Mouse (Mus musculus) stomach, embryonic 15.5 days (tissue): ENCODE data around the gene Fbxo28. TPM values are rescaled to one million over a fixed set of nuclear protein-coding genes. Genes with fewer than 3 reads are reported as not detected.

Experiments used
- ATAC-seq: fragments of 200-750 bp; cut with Nextera tagmentation; 2 replicates; pipeline ENCODE4 v1.8.0; 2017; ENCODE audit warnings: low read depth, moderate number of reproducible peaks, moderate TSS enrichment; ENCODE audit not compliant: insufficient read depth, low FRiP score
- H3K27ac ChIP-seq: fragments of 300-500 bp; sonication (generic); 2 replicates; pipeline ENCODE4 v1.5.1; 2015; ENCODE audit warnings: mild to moderate bottlenecking, inconsistent platforms
- H3K27me3 ChIP-seq: fragments of 300-500 bp; sonication (generic); replicated peaks from 2 replicates; pipeline ENCODE4 v1.6.1; 2015; ENCODE audit warnings: inconsistent platforms
- H3K36me3 ChIP-seq: fragments of 300-500 bp; sonication (generic); 2 replicates; pipeline ENCODE4 v1.6.1; 2015; ENCODE audit warnings: inconsistent platforms
- H3K4me1 ChIP-seq: fragments of 300-500 bp; sonication (generic); 2 replicates; pipeline ENCODE4 v1.6.1; 2015; ENCODE audit warnings: inconsistent platforms
- H3K4me2 ChIP-seq: fragments of 300-500 bp; sonication (generic); 2 replicates; pipeline ENCODE4 v1.6.1; 2015; ENCODE audit warnings: mild to moderate bottlenecking, inconsistent platforms
- H3K4me3 ChIP-seq: fragments of 300-500 bp; sonication (generic); replicated peaks from 2 replicates; pipeline ENCODE4 v1.5.1; 2015; ENCODE audit warnings: inconsistent platforms
- H3K9ac ChIP-seq: fragments of 300-500 bp; sonication (generic); 2 replicates; pipeline ENCODE4 v1.6.1; 2015; ENCODE audit warnings: inconsistent platforms
- H3K9me3 ChIP-seq: fragments of 300-500 bp; sonication (generic); 2 replicates; pipeline ENCODE4 v1.6.1; 2016; ENCODE audit warnings: inconsistent platforms
- WGBS: fragments of 180-500 bp; shearing (Covaris S2); methylation state at CpG from one replicate; pipeline ENCODE4 v1.1.7; 2015; 5-methylcytosine and 5-hydroxymethylcytosine counted together
- polyA plus RNA-seq: library from polyadenylated mRNA; unstranded; fragments of >200 nt; fragmentation: Nextera tagmentation; extraction: Ambion mirVana; gene quantifications from 2 replicates; pipeline ENCODE4 v1.2.1, GENCODE M21; 2015

Gene Fbxo28
- polyA plus RNA-seq, result 15.3 and 15.9 TPM in 2 replicates

DNA sequence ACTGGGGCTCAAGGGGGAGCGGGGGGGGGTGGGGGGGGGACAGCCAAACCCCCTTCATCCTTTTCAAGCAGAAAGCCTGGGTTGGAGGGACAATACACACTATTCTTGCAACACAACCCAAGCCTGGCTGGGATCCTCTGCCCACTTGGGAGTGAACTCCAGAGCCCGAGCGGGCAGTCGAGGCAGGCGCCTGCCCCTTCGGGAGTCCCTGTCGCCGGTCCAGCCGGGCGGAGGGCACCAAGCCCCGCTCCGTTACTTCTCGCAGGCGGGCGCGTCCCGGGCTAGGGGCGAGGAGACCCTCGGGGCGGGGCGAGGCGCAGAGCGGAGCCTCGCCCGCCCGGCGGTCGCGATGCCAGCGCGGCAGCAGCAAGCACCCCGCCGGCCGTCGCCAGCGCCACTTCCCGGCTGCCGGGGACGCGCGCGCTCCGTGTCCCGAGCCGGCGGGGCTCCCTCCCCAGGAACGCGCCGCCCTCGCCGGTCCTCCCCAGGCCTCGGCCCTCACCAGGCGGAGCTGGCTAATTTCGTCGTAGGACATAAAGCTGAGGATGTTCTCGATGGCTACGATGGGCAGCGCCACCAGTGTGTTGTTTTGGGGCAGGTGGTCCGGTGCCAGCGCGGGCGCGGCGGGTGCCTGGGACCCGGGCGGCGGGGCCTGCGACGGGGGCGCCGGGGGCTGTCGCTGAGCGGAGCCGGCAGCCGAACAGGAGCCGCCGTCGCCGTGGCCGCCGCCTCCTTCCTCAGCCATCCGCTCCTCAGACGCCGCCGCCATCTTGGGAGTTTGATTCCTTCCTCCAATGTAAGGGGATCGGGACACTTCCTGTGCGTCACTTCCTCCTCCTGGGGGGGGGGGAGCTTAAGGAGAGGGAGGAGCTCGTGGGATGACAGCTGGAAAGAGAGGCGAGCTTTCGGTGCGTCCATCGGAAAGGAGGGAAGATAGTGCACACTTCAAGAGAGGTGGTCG lies at the start of gene Fbxo28:
TSS of gene Fbxo28 (minus strand) at position 809 of the 961 bp plus-strand sequence.
- Histone ChIP-seq H3K9me3 (no peaks in the 10 kb centered on the region), H3K36me3 (0 out of 2 replicates have a peak, but pooled peaks cover 3% of the 10 kb centered on the region), H3K27me3 (no peaks in the 10 kb centered on the region), H3K4me1 (peaks cover 15% of the 10 kb centered on the region; the same call in 1 of the 2 replicates), H3K4me2 (peak within 1 kb of the TSS; percentile 72), H3K9ac (peak within 1 kb of the TSS; percentile 92), H3K4me3 (peak within 1 kb of the TSS; percentile 98), H3K27ac (peak within 1 kb of the TSS; percentile 70)
- under 1% methylated on average over 93 of the region's 93 CpGs for WGBS
- ATAC-seq, result peak; percentile 96

DNA sequence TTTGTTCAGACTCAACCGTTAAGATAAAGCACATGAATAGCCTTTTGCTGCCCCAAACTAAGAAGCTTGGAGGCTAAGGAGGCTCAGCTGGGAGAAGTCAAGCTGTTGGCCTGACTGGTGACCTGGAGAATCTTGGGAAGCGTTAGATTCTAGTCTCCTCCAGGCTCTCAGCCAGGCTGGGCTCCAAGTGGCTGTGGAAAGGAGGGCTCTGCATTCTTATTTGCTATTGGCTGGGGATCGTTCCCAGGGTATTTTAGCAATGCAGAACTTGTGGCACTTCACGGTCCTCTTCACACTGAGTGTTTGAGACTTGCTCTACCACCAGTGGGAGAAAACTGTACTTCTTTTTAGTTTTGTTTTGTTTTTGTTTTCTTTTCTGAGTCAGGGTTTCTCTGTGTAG lies 47.3 kb upstream of the Fbxo28 start:
- 43% methylated on average over 4 of the region's 4 CpGs for WGBS
- no peak overlapping the region for H3K27ac ChIP-seq

DNA sequence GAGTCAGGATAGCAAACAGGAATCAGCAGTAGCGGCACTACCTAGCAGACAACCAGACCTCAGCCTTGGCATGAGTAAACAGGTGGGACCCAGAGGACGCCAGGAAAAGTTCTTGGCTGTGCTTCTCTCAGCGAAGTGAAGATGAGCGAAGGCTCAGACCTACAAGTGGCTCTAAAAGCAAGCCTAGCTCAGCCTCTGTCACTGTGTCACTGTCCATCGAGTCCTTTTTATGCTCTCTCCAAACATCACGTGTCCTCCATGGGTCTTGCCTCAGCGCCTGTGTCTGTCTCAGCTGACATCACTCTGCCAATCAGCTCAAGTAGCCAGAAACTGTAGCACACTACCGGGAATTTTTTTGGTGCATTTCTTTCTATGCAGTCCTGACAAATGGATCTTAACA lies 45.0 kb upstream of the Fbxo28 start:
- Histone ChIP-seq H3K9ac (no peak overlapping the region), H3K4me3 (no peak overlapping the region), H3K27ac (no peak overlapping the region), H3K36me3 (no peaks in the 10 kb centered on the region), H3K9me3 (no peaks in the 10 kb centered on the region), H3K4me2 (no peak overlapping the region), H3K27me3 (no peaks in the 10 kb centered on the region), H3K4me1 (no peaks in the 10 kb centered on the region)
- no peak for ATAC-seq
- 89% methylated on average over 8 of the region's 8 CpGs for WGBS

More for the DNA sequence above, 47.3 kb upstream of the Fbxo28 start:
- H3K4me2 ChIP-seq, result no peak overlapping the region
- H3K36me3 ChIP-seq, result no peaks in the 10 kb centered on the region
- H3K4me1 ChIP-seq, result no peaks in the 10 kb centered on the region
- no peak overlapping the region for H3K9ac ChIP-seq
- no peak overlapping the region for H3K4me3 ChIP-seq
- H3K9me3 ChIP-seq, result no peaks in the 10 kb centered on the region
- H3K27me3 ChIP-seq, result no peaks in the 10 kb centered on the region
- ATAC-seq, result no peak

DNA sequence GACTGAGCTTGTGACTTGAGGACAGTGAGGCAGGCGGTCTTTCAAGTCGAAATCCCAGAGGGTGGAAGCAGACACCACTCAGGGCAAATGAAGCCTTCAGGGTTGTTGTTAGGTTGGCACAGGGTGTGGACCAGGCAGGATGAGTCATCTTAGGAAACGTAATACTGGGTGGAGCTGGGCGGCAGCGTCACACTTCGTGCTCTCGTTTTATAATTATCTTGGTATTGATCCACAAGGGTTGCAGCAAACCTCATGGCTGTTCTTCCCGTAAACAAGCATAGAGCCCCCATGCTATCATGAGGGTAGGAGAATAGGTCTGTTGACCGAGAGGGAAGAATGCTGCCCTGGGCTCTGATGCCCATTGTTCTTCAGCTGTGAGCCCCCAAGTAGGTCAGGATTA lies 41.7 kb upstream of the Fbxo28 start:
- no peaks in the 10 kb centered on the region for H3K9me3 ChIP-seq
- WGBS, result 58% methylated on average over 9 of the region's 9 CpGs

DNA sequence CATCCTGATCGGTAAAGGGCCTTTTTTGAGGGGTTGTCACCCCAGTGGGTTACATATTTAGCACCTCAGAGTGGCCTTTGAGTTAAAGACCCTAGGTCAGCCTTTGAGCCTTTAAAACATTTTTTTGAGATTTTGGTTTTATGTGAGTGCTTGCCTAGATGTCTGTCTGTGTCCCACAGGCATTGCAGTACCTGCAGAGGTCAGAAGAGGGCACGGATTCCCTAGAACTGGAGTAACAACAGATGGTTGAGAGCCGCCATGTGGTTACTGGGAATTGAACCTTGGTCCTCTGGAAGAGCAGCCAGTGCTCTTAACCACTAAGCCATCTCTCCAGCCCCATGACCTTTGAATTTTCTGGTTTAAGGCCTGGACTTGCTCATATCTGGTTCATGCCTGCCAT lies 39.9 kb upstream of the Fbxo28 start:
- Histone ChIP-seq H3K27me3 (no peaks in the 10 kb centered on the region), H3K9ac (no peak overlapping the region), H3K27ac (no peak overlapping the region), H3K9me3 (no peaks in the 10 kb centered on the region), H3K36me3 (no peaks in the 10 kb centered on the region), H3K4me2 (no peak overlapping the region), H3K4me3 (no peak overlapping the region), H3K4me1 (no peaks in the 10 kb centered on the region)
- no peak for ATAC-seq
- 68% methylated on average over 3 of the region's 3 CpGs for WGBS

More for the DNA sequence above, 41.7 kb upstream of the Fbxo28 start:
- H3K9ac ChIP-seq, result no peak overlapping the region
- no peak for ATAC-seq
- no peaks in the 10 kb centered on the region for H3K4me1 ChIP-seq
- no peak overlapping the region for H3K27ac ChIP-seq
- H3K36me3 ChIP-seq, result no peaks in the 10 kb centered on the region
- H3K4me2 ChIP-seq, result no peak overlapping the region
- H3K27me3 ChIP-seq, result no peaks in the 10 kb centered on the region
- H3K4me3 ChIP-seq, result no peak overlapping the region

DNA sequence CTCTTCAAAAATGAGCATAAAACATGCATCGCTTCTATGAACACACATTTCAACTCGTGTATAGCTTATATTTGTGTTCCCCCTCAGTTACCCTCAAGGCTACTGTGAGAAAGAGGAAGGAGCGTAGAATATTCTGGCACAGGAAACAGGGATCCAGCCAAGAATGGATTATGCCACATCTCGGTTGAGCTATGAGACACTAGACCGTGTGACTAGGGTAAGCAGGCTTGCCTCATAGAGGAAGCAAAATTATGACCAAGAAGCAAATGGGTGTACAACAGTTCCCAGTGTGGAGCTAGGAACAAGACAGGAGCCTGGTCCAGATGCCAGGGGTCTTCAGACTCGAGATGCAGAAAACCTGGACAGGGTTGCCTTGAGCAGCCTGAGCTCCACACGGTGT lies 39.3 kb upstream of the Fbxo28 start:
- Histone ChIP-seq H3K36me3 (no peaks in the 10 kb centered on the region), H3K27ac (no peak overlapping the region), H3K27me3 (no peaks in the 10 kb centered on the region), H3K4me2 (no peak overlapping the region), H3K4me3 (no peak overlapping the region), H3K4me1 (no peaks in the 10 kb centered on the region), H3K9ac (no peak overlapping the region), H3K9me3 (no peaks in the 10 kb centered on the region)
- 73% methylated on average over 7 of the region's 7 CpGs for WGBS
- ATAC-seq, result no peak

DNA sequence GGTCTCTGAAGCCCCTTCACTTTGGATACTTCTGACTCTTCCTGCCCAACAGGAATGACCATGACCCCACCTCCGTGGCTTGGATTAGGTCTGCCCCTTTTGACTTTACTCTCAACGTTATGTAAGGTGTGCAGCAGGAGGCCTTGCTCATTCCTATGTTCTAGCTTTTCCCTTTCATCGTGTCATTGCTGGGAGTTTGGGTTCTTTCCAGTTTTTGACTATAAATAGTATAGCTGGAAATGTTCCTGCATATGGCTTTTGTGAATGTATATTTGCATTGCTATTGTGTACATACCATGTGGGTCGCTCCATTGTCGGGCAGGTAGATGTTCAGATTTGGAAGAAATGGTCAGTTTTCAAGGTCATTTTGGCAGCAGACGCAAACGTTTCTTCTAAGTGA lies 37.4 kb upstream of the Fbxo28 start:
- no peaks in the 10 kb centered on the region for H3K9me3 ChIP-seq
- WGBS, result 59% methylated on average over 7 of the region's 7 CpGs
- no peak overlapping the region for H3K27ac ChIP-seq
- no peak for ATAC-seq
- no peak overlapping the region for H3K4me3 ChIP-seq
- H3K4me2 ChIP-seq, result no peak overlapping the region
- no peaks in the 10 kb centered on the region for H3K27me3 ChIP-seq
- no peaks in the 10 kb centered on the region for H3K36me3 ChIP-seq
- H3K9ac ChIP-seq, result no peak overlapping the region
- H3K4me1 ChIP-seq, result no peaks in the 10 kb centered on the region

DNA sequence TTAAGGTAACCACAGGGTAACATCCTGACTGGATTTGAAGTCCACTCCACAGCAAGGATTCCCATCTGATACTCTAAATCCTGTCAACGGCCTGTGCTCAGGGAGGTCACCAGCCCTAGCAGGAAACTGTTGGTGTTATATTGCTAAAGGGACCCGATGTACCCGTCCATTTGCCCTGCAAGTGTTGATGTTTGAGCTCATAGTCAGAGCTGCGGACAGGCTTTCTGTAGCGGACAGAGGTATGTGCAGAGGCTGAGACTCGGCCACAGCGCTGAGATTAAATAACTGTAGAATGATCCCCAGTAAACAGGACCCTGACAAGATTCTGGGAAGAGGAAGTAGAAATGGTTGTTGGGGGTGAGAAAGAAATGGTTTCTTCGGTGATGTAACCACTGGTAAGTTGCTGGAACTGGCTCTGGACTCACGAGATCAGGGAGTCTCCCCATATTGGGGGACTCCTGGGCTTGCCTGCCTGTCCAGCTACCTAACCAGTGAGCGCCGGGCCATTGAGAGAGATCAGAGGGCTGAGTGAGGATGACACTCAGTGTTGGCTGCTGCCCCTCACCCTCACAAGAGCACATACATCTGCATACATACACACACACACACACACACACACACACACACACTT lies 36.9 kb upstream of the Fbxo28 start:
- H3K4me2 ChIP-seq, result no peak overlapping the region
- no peak for ATAC-seq
- no peak overlapping the region for H3K27ac ChIP-seq
- H3K9ac ChIP-seq, result no peak overlapping the region
- H3K36me3 ChIP-seq, result no peaks in the 10 kb centered on the region
- 74% methylated on average over 11 of the region's 11 CpGs for WGBS
- H3K4me1 ChIP-seq, result no peaks in the 10 kb centered on the region
- no peaks in the 10 kb centered on the region for H3K9me3 ChIP-seq
- H3K27me3 ChIP-seq, result no peaks in the 10 kb centered on the region
- H3K4me3 ChIP-seq, result no peak overlapping the region

DNA sequence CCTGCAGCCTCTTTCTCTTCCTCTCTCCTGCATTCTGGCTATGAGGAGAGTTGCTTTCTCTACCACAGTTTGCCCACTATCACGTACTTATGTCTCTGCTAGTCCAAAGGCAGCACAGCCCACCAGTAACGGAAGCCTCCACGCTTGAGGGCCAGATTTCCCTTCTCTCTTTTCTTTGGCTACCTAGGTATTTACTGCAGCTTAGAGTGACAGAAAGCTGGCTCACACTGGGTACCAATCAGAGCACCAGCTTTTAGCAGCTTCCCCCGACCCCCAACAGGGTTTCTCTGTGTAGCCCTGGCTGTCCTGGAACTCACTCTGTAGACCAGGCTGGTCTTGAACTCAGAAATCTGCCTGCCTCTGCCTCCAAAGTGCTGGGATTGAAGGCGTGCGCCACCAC lies 36.1 kb upstream of the Fbxo28 start:
- Histone ChIP-seq H3K27ac (no peak overlapping the region), H3K27me3 (no peaks in the 10 kb centered on the region), H3K9me3 (no peaks in the 10 kb centered on the region), H3K36me3 (no peaks in the 10 kb centered on the region), H3K4me3 (no peak overlapping the region), H3K4me1 (no peaks in the 10 kb centered on the region), H3K9ac (no peak overlapping the region), H3K4me2 (no peak overlapping the region)
- WGBS, result 85% methylated on average over 6 of the region's 6 CpGs
- no peak for ATAC-seq

DNA sequence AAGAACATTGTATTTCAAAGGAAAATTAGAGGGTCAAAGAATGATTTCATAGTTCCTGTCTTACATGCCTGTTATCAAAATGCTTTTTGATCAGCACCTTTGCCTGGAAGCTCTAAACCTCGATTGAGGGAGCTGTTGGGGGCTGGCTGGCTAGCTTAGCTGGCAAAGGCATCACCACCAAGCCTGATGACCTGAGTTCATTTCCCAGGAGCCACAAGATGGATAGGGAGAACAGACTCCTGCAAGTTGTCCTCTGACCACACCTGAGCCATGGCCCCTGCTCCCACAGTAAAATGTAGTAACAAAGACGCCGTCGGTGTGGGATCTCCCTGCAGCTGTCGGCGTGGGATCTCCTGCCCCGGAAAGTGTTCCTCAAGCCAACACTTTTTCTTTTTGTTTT lies 35.4 kb upstream of the Fbxo28 start:
- 92% methylated on average over 7 of the region's 7 CpGs for WGBS
- ATAC-seq, result no peak
- no peaks in the 10 kb centered on the region for H3K4me1 ChIP-seq
- no peak overlapping the region for H3K27ac ChIP-seq
- no peak overlapping the region for H3K9ac ChIP-seq
- H3K4me2 ChIP-seq, result no peak overlapping the region
- H3K27me3 ChIP-seq, result no peaks in the 10 kb centered on the region
- H3K36me3 ChIP-seq, result no peaks in the 10 kb centered on the region
- H3K4me3 ChIP-seq, result no peak overlapping the region
- no peaks in the 10 kb centered on the region for H3K9me3 ChIP-seq

DNA sequence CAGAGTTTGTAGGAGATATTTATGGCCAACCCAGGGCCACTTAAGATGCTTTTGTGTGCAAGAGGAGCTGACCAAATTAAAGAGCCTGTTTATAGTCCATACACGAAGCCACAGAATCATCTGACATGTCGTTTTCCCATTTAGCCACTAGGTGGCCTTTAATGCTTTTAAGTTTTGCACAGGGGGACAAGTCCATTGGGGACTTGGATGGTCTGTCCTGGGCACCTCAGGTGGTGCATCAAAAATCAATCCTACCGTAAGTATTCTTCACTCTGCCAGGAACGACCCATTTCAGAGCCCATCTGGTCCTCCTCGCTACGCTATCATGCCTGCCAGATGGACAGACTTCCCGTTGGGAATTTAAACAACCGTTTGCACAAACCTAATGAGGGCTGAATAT lies 34.8 kb upstream of the Fbxo28 start:
- Histone ChIP-seq H3K9ac (no peak overlapping the region), H3K27me3 (no peaks in the 10 kb centered on the region), H3K36me3 (no peaks in the 10 kb centered on the region), H3K9me3 (no peaks in the 10 kb centered on the region), H3K4me3 (no peak overlapping the region), H3K27ac (no peak overlapping the region), H3K4me2 (no peak overlapping the region), H3K4me1 (no peaks in the 10 kb centered on the region; the same call in 1 of the 2 replicates)
- WGBS, result 30% methylated on average over 8 of the region's 8 CpGs
- no peak; the same call in 1 of the 2 replicates for ATAC-seq

DNA sequence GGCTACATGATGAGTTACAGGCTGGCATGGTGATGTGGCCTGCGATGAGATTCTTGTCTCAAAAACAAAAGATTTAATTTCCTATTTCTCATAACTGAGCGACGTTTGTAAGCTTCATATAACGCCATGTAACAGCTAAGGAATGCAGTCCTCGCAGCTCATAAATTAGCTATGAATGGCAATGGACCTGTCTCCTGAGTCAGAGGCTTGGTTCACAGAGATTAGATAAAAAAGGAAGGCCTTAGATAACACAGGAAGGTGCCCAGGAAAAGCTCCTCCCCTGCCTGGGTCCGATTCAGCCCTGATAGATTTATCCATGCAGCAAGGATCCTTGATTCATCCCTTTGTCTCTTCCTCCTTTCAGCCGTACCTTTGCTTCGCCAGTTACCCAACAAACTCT lies 30.5 kb upstream of the Fbxo28 start:
- Histone ChIP-seq H3K4me1 (no peaks in the 10 kb centered on the region; the same call in 1 of the 2 replicates), H3K4me2 (no peak overlapping the region), H3K4me3 (no peak overlapping the region), H3K9me3 (no peaks in the 10 kb centered on the region), H3K36me3 (no peaks in the 10 kb centered on the region), H3K9ac (no peak overlapping the region), H3K27me3 (no peaks in the 10 kb centered on the region), H3K27ac (no peak overlapping the region)
- WGBS, result 63% methylated on average over 8 of the region's 8 CpGs
- ATAC-seq, result no peak
